Mouse (Mus musculus): Measurements from ENCODE around the gene Anxa3.

DNA sequence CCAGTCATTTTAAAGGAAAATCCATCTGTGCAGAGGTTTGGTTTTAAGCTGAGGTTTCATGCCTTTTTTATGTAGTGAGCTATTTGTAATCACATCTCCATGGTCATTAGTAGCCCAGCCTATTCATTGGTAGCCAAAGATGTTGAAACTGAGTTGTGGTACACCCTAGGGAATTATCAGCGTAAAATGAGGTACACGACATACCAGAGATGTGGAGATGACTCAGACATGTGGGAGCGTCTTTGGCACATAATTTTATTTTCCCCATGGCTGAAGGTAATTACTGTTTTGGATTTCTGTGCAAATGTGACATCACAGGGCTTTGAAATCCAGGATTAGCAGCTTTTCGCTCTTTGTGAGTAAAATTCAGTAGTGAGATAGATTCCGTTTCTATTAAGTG is 41.2 kb downstream of the Anxa3 start:
- TF ChIP-seq POLR2AphosphoS2 (IDR thresholded peaks at IDR 0.05; ENCODE audit: insufficient read length, low read depth) (no peak), POLR2A (IDR thresholded peaks at IDR 0.05; ENCODE audit: insufficient read length, low read depth) (no peak)
